Mouse (Mus musculus): ENCODE data around the gene Zfp638.
"Not testable (repeated sequence)": the region's sequence is repeated elsewhere in the genome, so short reads cannot be mapped to it uniquely, and the experiment has no call there.

The Zfp638 gene

DNA sequence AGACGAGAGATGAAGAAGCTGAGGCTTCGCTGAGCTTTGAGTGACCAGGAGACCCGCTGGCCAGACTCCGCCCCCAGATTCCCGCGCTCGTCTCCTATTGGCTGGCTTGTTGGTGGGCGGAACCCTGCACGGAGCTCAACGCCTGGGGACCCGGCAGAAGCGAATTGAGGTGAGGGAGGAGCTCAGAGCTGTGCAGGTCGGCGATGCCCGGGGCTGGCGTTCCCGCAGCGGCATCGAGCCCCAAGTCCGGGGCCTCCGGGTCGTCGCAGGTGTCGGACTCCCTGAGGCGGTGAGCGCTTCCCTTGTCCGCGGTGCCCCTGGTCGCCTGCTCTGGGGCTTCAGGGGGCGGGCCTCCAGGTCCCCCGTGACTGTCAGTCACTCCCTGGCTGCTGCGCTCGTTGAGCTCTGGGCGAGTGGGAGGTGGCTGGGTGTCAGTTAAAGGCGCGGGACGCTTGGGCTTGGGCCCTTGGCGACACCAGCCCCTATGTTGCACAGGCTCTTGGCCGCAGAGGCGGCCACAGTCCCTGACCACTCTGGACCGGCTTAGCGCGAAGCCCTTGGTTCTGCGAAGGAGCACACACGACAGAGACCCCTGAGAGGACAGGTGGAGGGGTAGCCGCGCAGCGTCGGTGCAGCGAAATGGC, at the start of gene Zfp638:
Gene Zfp638 (plus strand): TSS at position 156 of the 644 bp plus-strand sequence.
- peak; percentile 87 for DNase-seq

DNA sequence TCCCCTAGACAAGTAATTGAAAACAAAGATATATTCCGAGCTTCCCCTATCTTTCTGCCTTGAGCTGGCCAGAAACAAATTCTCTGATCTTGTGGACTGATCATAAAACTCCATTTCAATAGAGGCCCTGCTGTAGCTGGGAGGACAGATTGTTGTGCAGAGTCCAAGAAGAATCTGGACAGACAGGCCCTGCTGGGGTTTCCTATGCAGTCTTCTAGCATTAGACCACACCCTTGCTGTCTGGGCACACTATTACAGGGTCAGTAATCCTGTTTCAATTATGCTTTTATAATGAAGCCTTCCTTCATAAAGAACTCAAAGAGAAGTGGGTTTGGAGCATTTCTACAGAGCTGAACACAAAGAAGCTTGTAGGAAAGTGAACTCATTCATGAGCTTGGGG, 47.9 kb upstream of the Zfp638 start:
- no peak for DNase-seq

DNA sequence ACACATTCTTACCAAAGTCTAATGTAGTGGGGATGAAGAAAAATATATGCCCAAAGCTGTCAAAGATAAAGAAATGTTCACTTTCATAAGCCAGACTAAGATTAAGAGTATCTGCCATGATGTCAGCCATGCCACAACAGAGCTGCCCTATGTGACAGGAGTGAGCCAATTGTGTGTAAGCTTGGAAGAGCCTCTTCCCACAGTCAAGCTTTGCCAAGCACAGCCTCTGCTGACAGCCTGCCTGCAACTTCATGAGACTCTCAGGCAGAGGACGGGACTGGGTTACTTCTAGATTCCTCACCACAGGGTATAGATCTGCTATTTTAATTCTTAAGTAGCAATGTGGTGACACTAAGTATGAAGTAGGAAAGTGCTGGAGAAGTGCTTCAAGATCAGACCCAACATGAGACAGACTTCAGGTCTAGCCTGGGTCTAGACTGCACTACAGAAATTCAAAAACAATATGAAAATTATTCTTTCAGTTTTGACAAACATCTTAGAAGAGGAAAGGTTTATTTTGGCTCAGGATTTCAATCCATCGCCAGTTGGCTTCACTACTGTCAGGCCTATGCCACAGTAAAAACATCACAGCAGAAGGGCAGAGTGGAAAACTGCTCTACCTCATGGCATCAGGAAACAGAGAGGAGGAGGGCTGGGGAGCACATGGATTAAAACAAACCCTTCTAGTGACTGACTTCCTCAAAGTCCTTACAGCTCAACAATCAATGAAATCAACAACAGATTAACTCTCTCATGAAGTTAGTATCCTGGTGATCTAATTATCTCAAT, 46.0 kb upstream of the Zfp638 start:
- DNase-seq: no peak

GRCm38 (mm10) chr6:83821856-83822255, 45.1 kb upstream of the Zfp638 start:
- no peak for DNase-seq

GRCm38 (mm10) chr6:83830941-83831605, 35.8 kb upstream of the Zfp638 start:
- DNase-seq: no peak

GRCm38 (mm10) chr6:83831606-83832123, 35.2 kb upstream of the Zfp638 start, which contains the start of gene Paip2b:
Paip2b (minus strand) TSS chr6:83831741.
- peak; percentile 99 for DNase-seq

GRCm38 (mm10) chr6:83832393-83832792, 34.5 kb upstream of the Zfp638 start:
- DNase-seq: not testable (repeated sequence)

DNA sequence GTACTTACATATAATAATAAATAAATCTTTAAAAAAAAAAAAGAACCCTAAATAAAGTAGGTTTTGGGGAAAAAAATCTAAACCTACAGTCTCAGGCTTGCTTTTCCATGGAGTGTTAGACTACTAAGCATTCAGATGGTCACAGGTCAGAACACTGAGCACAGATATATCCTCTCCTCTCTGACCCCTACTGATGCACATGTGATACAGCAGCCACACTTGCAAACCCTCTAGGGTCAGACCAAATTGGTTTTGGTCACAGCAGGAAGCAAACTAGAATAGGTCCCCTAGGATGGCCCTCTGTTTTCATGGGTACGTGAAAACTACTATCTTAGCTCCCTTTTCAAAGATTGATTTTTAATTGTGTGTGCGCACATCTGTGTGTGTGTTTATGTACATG, 30.1 kb upstream of the Zfp638 start:
- no peak for DNase-seq

GRCm38 (mm10) chr6:83838046-83838445, 28.9 kb upstream of the Zfp638 start:
- no peak for DNase-seq

- no peak for DNase-seq
Observed at GRCm38 (mm10) chr6:83840086-83840485, 26.8 kb upstream of the Zfp638 start.

DNA sequence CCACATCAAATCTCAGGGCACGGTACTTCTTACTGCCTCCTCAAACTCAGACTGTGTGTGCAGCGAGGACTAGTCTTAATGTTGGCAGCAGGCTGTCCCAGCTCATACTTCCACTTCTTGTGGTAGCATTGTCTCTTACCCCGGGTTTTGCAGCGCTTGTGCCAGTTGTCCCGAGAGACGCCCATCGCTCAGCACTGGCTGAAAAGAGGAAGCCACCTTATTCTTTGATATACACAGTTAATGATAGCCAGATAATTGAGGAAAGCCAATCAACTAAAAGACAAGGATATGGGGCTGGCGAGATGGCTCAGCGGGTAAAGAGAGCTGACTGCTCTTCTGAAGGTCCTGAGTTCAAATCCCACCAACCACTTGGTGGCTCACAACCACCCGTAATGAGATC, 22.0 kb upstream of the Zfp638 start:
- no peak for DNase-seq

- no peak for DNase-seq
Observed at GRCm38 (mm10) chr6:83846141-83846540, 20.8 kb upstream of the Zfp638 start.

DNA sequence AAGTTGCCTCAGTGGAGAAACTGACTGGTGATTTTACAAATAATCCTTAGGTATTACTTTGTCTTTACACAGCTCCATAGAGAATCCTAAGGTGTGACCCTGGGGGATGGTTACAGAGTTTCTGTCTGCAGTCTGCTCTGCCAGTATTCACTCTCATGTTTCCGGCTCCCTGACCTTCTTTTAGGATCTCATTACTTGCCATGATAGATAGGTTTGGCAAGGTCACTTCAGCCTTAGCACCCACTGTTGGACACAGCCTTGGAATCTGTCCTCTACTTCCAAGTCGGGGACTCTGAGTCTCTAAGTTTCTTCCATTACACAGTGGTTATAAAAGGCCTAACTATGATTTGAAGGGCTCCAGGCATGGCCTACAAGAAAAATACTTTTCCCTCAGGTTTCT, 17.5 kb upstream of the Zfp638 start:
- DNase-seq: no peak

- DNase-seq: no peak
Observed at GRCm38 (mm10) chr6:83857476-83857875, 9.4 kb upstream of the Zfp638 start.

DNA sequence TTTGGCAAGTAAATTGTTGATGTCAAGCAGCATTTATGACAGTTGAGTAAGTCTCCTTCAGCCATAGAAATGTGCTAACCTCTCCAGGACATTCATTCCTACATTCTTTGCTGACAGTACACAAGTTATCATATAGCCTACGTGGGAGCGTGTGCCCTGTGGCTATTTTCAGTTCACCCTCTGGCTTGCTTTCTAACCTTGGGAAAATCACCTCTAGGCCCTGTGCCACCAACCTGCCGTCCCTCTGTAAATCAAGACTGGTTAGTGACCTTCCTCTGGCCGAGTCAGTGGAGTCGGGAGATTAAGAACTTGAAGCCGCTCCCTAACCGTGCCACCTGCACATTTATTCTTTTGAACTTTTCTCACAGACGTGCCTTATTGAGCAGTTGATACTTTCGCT, 6.9 kb upstream of the Zfp638 start:
- no peak for DNase-seq

DNA sequence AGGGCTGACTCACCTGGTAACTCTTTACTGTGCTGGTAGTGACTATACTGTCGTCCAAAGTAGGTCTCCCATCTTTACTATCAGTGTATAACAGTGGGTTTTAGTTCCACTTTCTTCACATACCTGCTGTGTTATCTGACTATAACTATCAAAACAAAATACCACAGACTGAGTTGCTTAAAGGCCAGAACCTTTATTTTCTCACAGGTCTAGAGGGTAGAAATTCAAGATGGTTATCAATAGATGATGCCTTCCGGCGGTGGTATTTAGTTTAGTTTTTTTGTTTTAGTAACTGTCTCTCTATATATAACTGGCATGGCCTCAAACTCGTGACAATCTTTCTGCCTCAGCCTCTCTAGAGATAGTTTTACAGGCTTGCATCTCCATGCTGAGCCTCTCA, 3.4 kb upstream of the Zfp638 start:
- no peak for DNase-seq

DNA sequence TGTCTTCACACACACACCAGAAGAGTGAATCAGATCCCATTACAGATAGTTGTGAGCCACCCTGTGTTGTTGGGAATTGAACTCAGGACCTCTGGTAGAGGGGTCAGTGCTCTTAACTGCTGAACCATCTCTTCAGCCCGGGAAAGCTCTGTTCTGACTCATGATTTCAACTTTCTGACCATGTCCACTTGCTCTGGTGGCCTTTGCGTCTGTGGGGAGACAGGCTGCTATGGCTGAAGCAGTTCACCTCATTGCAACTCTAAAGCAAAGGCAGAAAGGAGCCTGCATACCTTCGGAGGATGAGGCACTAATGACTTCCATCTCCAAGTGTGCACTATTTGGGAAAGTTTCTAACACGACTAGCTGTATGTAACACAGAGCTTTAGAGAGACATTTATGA, 486 bp upstream of the Zfp638 start:
- no peak for DNase-seq

GRCm38 (mm10) chr6:83867598-83868585, 983 bp downstream of the Zfp638 start:
- DNase-seq: peak; percentile 17

DNA sequence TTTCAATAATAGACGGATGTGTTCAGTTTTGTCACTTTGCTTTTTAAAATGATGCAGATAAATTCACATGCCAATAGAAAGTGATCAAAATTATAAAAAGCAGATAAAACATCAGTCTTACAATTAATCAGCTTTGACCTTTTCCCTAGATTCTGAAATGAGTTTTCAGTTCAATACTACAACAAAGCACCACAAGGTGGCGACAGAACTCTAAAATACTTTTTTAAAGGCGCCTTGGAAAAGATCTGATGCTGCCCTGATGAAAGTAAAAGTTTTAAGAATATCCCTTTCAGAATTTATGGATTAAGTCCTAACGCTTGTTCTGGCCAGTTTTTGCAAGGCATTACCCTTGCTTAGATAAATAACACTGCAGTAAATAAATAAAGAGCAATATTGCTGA, 12.9 kb downstream of the Zfp638 start:
- peak; percentile 73 for DNase-seq

DNA sequence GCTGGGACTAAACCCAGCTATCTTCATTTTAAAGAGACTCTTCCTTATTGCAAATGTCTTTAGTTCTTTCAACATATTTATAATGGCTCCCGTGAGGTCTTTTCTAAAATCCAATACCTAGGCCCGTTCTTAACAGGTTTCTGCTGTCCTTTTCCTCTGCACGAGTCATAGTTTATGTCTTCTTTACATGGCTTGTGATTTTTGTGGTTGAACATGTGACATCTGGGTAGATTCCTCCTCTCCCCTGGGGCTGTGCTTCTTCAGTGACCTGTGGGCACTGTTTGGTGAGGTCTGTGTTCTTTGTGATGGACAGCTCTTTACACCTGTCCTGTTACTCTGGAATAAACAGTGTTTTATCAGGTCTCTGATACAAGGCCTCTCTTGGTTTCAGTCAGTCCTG, 19.9 kb downstream of the Zfp638 start:
- no peak for DNase-seq

GRCm38 (mm10) chr6:83888802-83889201, 21.9 kb downstream of the Zfp638 start:
- no peak for DNase-seq

DNA sequence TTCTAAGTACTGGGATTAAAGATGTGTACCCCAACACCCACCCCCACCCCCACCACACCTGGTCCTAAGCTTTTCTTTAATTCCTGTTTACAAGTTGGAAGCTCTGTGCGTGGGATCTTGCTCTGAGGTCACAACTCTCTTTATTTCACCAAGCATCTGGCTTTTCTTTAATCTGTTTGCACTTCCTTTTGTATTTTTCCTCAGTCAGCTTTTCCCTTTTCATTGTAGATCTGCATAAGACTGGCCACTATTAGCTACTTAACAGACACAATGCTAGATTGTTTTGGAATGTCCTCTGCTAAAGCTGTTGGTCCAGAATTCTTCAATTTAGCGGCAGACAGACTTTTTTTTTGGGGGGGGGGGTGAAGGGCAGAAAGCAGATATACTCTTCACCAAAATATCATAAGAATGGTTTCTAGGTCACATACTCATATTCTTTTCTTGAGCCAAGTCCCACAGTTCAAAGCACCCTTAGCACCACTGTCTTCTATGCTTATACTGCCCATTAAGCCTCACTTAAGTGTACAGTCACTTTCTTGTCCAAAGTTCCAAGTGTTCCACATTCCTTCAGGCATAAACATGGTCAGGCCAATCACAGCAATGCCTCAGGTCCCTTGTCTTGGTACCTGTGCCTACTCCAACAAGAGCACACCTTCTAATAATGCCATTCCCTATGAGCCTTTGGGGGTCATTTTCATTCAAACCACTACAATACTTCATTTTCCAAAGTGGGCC, 23.5 kb downstream of the Zfp638 start:
- DNase-seq: no peak
